Mouse (Mus musculus) ES-Bruce4 (cell line): ENCODE data around the gene Gm10134.

Experiments used
- CTCF ChIP-seq: IDR thresholded peaks from one replicate; pipeline ENCODE4 v1.8.1; 2011; ENCODE audit warnings: low read depth, low read length
- EP300 ChIP-seq: IDR thresholded peaks from 2 replicates; pipeline ENCODE4 v1.6.1; 2011; ENCODE audit warnings: low read depth, low read length; ENCODE audit not compliant: insufficient read depth
- POLR2A ChIP-seq: IDR thresholded peaks from one replicate; pipeline ENCODE4 v1.8.1; 2011; ENCODE audit warnings: low read length; ENCODE audit not compliant: insufficient read depth

GRCm38 (mm10) chr2:28552301-28552700 is 46.4 kb downstream of the Gm10134 start:
- TF ChIP-seq POLR2A (no peak), CTCF (no peak), EP300 (no peak)
